In genomic region chr5:136953015-136953414, GRCm38 (mm10) we compare ENCODE assay signal across 8 mouse cellular contexts. TPM values are rescaled to one million over a fixed set of nuclear protein-coding genes. Genes with fewer than 3 reads are reported as not detected.
A peak's percentile ranks its signal among the peaks of the same experiment; 100 is the strongest.
DNase-seq lines count a peak whose midpoint lies in the region; ATAC-seq lines count a peak whose summit lies in the region.

Gene Fis1, plus strand, starts transcription at chr5:136953275.

- H3K9me3 ChIP-seq in hindbrain, embryonic 11.5 days (ENCODE audit: control insufficient read depth, low read length), result no peaks in the 10 kb centered on the region

- H3K36me3 ChIP-seq in hindbrain, embryonic 11.5 days (ENCODE audit: control insufficient read depth, insufficient read depth, low read length), result 0 out of 2 replicates have a peak, but pooled peaks cover 2% of the 10 kb centered on the region

- peak within 1 kb of the TSS; percentile 54; the same call in 1 of the 2 replicates for H3K27ac ChIP-seq in hindbrain, embryonic 11.5 days (ENCODE audit: low read depth, low read length)

- H3K4me3 ChIP-seq in hindbrain, embryonic 11.5 days (ENCODE audit: low read depth, low read length), result peak within 1 kb of the TSS; percentile 65

- no peaks in the 10 kb centered on the region for H3K27me3 ChIP-seq in hindbrain, embryonic 11.5 days (ENCODE audit: control insufficient read depth, insufficient read depth, low read length)

- peak within 1 kb of the TSS; percentile 80 for H3K9ac ChIP-seq in hindbrain, embryonic 11.5 days (ENCODE audit: low read depth, low read length)

- peaks cover 2% of the 10 kb centered on the region; the same call in 1 of the 2 replicates for H3K4me1 ChIP-seq in hindbrain, embryonic 11.5 days (replicated peaks; ENCODE audit: control insufficient read depth, insufficient read depth, low read length)

- peak; percentile 98 for ATAC-seq in hindbrain, embryonic 11.5 days (ENCODE audit: low FRiP score)

- WGBS in hindbrain, embryonic 11.5 days, result under 1% methylated on average over 23 of the region's 23 CpGs

- peak within 1 kb of the TSS; percentile 72 for H3K4me2 ChIP-seq in hindbrain, embryonic 11.5 days (replicated peaks; ENCODE audit: low read depth, low read length)

- DNase-seq in MN1 (ENCODE audit: low spot score), result peak; percentile 100
- DNase-seq in cerebellum, adult 9-10 months, result peak; percentile 96
- peak; percentile 93 to 98 for DNase-seq in frontal cortex, adult 2 months (ENCODE audit: extremely low spot score in 1 of 2, low spot score in 1 of 2)
- DNase-seq in hindbrain, embryonic 11.5 days (ENCODE audit: low spot score), result peak; percentile 99
- DNase-seq in layer of hippocampus, postnatal 10 days (ENCODE audit: low spot score in 2 of 2), result peak; percentile 93 to 95
- DNase-seq in lung, postnatal 10 days, result peak; percentile 99
- DNase-seq in ovary, postnatal 36 days (ENCODE audit: low spot score), result peak; percentile 97
- DNase-seq in thymus, postnatal 25 days, result peak; percentile 83

RNA-seq across cellular contexts. Expression of gene Fis1, which starts in this region (rescaled TPM):
- 394 and 432 TPM in 2 replicates for polyA plus RNA-seq in frontal cortex, adult 2 months (2012; rRNA removed)
- 340 and 348 TPM in 2 replicates for polyA plus RNA-seq in hindbrain, embryonic 11.5 days (2014; fragmentation: Nextera tagmentation; extraction: Ambion mirVana)
- 100 to 1,000 TPM; 196 to 209 TPM for total RNA-seq in layer of hippocampus, postnatal 10 days (2021)

Comparison
In these comparisons a context has a peak if more than half of its experiments do, and no peak if none do; other contexts are left out.
1. Peak in every context shown above with its lines: DNase-seq, ATAC-seq, H3K4me3 ChIP-seq and H3K27ac ChIP-seq.